Mouse (Mus musculus): ENCODE measurements around the gene Exoc8. TPM values are rescaled to one million over a fixed set of nuclear protein-coding genes. Genes with fewer than 3 reads are reported as not detected.

The Exoc8 gene
- 10 to 100 TPM; 33.0 to 34.5 (median 33.3) TPM for total RNA-seq (2022)

DNA sequence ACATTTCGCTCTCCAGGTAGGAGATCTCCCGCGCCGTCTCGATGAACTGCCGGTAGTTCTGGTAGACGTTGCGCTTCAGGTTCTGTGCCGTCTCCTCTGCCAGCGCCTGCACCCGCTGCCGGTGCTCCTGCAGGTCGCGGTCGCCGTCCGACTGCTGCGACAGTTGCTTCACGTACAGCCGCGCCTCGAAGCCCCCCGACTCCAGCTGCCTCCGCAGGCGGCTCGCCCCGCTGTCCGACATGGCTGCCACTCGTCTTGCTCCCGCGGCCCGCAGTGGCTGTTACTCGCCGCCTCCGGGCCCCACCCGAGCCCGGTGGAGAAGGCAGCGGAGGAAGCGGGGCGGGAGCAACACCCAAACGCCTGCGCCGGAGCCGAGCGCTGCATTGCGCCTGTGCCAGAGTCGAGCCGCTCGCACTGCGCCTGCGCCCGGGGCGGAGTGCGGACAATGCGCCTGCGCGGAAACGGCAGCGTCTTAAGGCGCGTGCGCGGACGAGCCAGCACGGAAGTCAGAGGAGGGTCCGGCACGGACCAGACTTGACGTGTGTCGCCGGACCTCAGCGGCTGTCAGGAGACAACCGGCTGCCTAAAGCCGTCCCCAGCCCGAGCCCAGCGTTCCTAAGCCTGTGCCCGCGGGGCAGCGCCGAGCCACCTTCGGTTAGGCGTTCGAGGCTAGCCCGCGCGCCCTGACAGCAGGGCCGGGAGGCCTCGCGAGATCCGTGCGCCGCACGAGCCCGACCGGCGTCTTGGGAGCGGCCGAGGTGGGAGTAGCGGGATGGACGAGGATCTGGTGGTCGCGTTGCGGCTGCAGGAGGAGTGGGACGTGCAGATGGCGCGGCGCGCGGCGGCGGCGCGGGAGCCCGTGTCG, at the start of gene Exoc8, which contains the start of gene Sprtn:
Gene Exoc8, minus strand, starts transcription at position 320 of the 865 bp plus-strand sequence.
Gene Sprtn, plus strand, starts transcription at position 501 of the 865 bp plus-strand sequence.
- peak; percentile 92 to 97 for DNase-seq (ENCODE audit: low spot score in 2 of 2)

DNA sequence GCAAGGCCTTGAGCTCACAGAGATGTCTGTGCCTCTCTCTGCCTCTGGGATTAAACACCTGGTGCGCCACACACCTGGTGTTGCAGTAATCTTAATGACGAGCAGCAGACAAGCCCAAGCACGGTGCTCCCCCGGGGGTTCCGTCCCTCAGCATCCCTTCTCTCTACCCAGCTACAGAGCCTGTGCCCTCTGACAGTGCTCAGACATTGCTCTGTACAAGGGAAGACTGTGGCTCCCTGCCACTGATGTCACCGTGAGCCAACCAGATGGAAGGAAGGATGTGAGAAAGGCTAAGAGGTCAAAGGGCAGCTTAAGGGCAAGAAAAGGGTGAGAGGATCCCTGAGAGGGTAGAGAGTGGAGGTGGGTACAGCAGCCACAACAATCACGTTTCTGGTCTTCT, 46.9 kb upstream of the Exoc8 start:
- no peak for DNase-seq (ENCODE audit: low spot score in 2 of 2)

DNA sequence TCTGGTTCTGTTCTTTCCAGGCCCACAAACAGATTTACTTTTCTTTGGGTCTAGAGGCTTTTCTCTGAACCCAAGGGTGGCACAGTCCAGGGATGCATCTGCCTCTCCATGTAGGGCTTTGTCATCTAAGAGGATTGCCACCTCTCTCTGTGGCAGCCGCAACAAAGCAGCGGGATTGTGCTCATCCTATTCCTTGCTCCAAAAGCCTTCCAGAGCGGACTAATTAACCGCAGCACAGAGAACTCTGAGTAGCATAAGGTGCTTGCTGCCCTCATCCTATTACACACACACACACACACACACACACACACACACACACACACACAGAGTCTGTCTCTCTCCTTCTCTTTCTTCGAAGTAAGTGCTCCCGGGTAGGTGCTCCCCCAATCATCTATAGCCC, 46.3 kb upstream of the Exoc8 start:
- no peak for DNase-seq (ENCODE audit: low spot score in 2 of 2)

DNA sequence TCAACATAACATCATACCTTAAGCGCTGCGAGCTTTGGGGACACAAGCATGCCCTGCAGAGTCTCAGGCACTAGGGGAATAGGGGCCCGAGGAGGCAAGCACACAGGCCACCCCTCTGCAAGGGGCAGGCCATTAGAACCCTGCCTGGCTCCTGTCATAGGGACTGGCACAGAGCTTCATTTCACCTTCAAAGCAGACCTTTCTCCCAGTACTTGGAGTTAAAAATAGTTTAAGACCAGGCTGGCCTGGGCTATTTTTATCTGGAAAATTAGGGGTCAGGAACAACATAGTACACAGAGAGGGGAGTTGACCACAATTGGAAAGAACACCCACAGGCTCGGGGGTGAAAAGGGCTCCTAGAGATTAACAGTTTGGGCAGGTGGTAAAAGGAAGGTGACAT, 39.8 kb upstream of the Exoc8 start:
- DNase-seq (ENCODE audit: low spot score in 2 of 2), result no peak

DNA sequence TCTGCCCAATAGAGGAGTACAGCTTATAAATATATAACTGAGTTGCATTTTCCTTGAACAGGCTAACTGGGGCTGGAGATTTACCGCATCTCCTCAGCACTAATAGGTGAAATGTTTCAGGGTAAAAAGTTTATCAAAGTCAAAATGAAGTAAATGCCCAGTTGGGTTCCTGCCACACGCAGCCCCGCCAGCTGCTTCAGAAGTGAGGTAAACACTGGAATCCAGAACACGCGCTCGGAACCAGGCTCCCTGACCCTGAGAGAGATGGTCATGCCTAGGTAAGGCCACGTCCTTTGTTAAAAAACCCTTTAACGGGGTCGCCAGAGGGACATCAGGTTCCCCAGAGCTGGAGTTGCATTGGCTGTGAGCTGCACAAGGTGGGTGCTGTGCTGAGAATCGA, 39.2 kb upstream of the Exoc8 start:
- no peak for DNase-seq (ENCODE audit: low spot score in 2 of 2)

DNA sequence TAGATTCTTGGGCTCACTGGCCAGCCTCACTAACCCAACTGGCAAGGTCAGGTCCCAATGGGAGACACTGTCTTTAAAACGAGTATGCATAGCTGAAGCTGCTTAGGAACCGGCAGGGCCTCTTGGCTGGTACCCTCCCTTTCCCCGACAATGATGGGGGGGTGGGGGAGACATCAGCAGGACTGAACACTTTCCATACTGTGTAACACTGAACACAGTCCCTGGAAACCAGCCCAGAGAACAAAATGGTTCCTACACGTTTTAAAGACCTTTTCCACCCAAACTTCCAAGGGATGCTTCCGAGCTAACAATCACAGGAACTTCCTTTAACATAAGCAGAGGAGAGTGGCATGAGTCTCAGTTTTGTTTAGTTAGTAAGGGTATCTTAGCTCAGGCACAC, 37.6 kb upstream of the Exoc8 start:
- no peak for DNase-seq (ENCODE audit: low spot score in 2 of 2)

DNA sequence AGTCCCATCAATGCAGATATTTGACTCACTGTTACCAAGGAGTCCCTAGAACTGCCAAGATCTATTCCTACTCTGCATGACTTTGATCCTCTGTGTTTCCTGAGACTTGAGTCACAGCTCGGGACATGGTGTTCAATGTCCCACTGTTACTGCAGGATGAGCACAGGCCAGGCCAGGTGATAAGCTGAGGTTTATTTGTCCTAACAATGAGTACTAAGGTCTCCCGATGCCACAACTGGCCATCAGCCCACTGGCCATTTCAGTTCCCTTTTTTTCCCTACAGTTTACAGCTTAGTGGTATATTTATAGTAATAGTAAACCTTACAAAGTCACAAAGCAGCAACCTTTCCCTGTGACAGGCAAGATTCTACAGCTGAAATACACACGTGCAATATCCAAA, 34.9 kb upstream of the Exoc8 start:
- DNase-seq (ENCODE audit: low spot score in 2 of 2), result no peak

DNA sequence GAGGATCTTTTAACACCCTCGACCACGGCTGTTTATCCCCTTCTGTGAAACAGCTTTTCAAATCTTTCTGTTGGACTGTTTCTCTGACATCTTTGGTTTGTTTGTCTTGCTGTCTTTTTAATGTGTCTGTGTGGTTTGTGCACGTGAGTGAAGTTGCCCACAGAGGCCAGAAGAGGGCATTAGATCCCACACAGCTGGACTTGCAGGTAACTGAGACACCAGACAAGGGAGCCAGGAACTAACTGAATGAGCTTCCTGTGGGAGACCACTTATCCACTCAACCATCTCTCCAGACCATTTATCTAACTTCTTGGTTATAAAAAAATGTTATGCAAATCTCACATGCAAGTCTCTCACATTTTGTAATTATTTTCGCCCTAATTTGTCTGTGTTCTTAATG, 33.1 kb upstream of the Exoc8 start:
- no peak for DNase-seq (ENCODE audit: low spot score in 2 of 2)

DNA sequence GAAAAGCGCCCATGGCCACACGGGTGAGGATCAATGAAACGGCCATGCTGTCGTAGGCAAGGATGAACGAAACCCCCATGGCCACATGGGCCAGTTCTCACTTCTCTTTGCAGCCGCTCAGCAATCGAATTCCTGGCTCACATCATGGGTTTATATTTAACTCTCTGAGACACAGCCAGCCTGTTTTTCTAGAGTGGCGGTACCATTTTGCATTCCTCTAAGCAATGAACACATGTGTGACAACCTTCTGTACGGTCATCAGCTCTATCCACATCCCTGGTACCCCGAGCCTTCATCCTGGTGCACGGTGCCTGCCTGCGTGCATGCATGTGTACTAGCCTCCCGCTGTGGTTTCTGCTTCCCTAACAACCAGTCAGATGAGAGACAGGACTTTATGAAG, 32.6 kb upstream of the Exoc8 start:
- no peak for DNase-seq (ENCODE audit: low spot score in 2 of 2)

DNA sequence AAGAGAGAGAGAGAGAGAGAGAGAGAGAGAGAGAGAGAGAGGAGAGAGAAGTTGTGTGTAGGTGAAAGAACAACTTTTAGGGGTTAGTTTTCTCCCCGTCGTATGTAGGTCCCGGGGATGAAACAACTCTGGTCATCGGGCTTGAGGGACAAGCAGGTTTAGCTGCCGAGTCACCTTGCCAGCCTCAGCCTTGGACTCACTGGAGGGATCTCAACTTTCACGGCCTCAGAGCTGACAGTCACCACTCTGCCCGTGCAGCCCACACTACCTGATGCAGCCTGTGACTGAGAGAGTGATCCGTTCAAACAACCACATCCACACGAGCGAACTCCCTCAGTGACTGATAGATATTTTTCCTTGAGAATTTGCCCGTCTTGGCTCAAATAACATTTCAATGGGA, 31.5 kb upstream of the Exoc8 start:
- DNase-seq (ENCODE audit: low spot score in 2 of 2), result no peak

DNA sequence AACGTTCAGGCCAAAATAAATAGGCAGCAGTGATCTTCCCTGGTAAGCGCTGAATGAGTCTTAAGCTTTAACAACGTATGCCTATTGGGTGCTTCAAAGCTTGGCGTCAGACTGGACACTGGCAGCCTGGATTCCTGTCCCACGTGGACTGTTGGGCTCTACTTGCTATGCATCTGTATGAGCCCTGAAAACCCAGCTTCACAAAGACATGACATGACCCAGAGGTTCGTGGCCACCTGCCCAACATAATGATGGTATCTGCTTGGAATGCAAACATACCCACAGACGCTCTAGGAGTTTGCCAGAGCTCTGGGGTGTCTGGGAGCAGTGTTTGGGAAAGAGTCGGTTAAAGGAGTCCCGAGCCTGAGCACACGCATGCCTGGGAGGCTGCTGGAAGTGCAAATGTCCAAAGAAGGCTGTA, 28.9 kb upstream of the Exoc8 start:
- DNase-seq (ENCODE audit: low spot score in 2 of 2), result no peak

DNA sequence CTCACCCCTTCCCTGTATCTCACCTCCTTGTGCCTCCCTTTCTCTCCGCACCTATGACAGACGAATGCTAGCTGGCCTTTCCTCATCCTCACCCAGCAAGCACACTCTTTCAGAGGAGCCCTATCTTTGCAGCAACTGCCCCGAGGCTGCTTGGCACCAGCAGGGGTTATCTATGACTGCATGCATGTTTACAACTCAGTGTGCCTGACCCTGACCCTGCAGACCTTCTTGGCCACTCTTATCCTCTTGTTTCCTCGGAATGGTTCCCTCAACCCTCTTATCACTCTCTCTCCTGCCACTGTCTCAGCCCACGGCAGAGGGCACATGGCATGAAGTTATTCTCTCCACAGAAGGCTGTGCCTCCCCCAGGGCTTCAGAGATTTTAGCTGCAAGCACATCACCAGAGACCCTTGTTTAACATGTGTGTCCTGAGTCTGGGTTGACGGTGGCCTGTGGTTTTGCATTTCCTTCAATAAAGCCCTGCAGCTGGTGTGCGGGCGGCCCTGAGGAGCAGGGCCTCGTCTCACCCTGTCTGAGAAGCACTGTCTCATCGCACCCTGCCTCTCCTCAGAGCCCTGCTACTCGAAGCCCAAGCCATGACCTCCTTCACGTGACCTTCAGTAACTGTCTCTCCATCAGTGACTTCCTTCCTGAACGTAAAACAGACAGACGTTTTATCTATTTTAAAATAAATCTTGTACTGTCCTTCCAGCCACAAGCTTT, 28.2 kb upstream of the Exoc8 start:
- DNase-seq (ENCODE audit: low spot score in 2 of 2), result no peak

DNA sequence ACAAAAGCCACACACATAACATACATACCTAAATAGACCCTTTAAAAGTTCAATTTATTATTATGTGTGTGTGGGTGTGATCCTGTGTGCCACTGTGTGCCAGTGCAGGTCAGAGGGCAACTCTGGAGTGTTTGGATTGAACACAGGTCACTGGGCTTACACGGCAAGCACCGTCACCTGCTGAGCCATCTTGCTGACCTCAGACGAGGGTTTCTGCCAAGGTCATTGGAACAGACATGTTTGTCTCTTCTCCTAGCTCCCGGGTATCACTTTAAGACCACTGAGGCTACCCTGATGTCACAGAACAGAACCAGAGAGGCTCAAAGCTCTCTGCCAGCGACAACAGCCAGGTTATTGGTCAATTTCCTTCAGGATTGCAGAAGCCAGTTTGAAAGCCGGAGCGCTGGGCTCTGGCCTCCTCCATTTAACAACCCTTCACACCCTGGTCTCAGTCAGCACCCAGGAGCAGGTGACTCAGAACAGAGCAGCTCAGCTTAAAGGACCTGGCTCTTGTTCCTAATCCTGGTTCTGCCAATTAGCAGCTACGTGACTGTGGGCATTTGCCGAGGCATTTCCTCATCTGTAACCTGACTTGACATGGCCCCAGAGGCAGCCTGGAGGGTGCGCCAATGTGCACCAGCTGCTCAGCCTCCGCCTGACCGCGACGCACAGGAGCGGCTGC, 26.6 kb upstream of the Exoc8 start:
- no peak for DNase-seq (ENCODE audit: low spot score in 2 of 2)

DNA sequence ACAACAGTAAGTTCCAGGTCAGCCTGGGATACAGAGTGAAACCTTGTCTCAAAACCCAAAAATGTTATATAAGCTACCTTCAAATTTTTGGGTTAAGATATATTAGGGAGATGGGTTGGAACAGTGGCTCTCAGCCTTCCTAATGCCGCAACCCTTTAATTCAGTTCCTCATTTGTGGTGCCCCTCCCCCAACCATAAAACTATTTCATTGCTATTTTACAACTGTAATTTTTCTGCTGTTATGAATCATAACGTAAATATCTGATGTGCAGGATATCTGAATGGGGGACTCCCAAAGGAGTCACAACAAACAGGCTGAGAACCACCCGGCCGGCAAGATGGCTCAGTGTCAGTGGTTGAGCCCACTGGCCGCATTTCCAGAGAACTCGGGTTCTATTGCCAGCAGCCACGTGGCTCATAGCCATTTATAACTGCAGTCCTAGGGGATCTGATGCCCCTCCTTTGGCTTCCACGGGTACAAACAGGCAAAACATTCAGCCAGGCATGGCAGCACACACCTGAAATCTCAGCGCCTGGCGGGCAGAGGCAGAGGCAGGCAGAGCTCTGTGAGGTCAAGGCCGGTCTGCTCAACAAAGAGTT, 25.1 kb upstream of the Exoc8 start:
- no peak for DNase-seq (ENCODE audit: low spot score in 2 of 2)

DNA sequence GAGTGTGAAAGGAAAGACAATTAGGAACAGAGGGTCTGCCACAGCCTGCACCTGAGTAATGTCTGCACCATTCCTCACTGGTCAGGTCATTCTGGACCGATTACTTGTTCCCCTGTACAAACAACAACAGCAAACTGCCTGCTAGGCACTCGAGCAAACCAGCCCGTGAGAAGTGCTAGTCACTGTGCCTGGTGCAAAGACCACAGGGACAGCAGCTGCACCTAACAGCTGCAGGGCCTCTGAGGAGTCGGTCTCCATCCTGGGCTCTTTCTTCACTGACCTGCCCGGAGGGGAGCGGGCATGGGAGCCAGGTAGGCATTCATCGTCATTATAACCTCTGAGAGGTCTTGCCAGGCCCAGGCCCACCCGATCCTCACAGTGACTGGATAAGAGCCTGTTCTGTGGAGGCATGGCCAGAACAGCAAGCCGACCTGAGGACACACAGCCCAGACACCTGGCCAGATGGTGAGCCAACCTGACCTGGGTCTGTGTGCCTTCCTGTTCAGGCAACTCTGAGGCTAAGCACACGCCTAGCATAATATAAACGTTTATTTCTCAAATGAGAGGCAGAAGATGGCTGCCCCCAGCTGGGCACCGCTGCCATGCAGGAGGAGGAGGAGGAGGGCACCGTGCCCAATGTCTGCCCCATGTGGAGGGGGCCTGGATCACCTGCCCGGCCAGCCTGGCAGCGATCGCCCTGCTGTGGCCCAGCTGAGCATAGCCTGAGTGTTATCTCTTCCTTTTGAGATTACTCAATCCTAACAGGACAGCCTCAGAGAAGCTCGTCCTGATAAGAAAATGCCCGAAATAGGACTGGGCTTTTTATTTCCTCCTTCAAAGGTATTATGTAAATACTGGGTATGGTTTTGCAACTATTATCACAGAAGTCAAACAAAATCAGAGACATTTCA, 24.1 kb upstream of the Exoc8 start:
- no peak for DNase-seq (ENCODE audit: low spot score in 2 of 2)

DNA sequence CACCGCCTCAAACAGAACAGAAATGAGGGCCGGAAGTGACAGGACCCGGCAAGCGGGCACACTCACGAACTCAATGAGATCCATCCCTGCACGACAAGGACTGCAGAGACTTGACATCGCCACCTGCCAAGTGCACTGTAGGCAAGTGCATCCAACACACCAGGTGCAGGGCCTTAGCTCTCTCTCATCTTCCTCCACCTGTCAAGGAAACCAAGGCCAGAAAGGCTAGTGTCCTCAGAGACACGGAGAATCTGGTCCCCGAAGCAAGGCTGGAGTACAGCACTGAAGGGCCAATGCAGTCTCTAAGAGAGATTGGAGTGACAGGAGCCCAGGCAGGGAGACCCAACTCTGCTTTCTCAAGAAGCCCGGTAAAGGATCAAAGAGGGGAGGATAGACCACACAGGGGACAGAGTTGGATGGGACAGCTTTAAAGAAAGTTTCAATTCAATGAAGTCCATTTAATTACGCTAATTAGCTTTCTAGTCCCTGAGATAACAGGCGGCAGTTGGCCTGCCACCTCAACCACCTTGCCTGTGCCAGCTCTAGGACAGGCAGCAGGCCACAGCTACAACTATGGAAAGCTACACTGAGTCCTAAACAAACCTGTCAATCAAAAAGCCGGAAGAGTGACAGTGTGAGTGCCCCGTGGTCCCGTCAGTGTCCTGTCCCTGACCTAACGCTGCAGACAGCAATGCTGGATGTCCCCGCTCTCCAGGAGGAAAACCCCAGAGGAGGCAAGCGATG, 20.4 kb upstream of the Exoc8 start:
- DNase-seq (ENCODE audit: low spot score in 2 of 2), result no peak

DNA sequence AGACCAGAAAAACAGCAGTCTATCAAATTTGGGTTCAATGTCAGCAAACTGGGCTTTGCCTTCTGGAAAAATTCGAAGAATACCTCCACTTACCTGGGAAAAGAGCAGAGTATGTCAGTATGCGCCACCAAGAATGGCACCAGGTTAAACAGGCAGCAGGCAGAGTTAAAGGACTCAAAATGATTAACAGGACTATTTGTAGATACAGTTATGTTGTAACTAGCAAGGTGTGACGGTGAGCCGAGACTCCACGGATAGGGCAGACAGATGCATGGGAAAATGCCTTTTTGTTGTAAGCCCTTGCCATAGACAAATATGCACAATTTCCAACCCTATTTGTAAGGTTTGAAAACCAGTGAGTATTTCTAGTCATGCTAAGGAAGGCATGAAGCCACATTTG, 16.6 kb upstream of the Exoc8 start:
- DNase-seq (ENCODE audit: low spot score in 2 of 2), result no peak

DNA sequence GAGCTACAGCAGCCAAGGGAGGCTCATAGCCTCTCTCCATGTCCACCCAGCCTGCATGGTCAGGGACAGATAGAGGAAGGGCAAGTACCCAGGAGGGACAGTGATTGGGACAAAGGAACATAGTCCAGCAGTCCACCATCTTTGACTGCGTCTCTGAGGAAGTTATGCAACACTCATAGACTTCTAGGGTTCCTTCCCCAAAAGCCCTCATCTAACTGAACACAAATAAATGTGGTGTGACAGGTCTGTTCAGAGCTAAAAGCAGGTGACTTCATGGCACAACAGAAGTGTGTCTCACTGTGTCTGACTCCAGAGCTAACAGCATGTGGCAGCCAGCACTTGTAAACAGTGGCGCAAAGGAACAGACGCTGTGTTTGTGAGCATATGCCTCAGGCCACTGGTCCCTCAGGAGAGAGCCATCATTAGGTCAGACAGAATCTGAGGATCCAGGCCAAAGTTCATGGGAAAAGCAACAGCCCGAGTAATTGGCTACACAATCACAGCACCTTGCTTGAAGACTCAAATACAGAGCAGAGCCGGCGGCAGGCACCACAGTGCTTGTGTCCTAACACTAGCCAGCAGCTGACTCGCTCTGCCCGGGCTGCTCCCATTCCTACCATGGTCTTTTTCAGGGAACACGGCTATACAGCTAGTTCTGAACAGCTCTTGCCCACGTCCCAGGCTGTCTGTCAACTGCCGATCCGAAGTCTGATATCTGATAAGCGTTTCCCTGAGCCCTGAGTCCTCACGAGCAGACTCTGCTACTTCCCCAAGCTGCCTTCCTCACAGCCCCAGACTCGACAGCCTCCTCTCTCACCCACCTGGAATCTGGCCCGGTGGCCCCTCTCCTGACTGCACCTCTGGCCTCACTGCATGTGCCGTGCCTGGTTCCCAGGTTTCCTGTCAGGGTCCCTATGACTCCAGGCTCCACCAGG, 14.7 kb upstream of the Exoc8 start:
- no peak for DNase-seq (ENCODE audit: low spot score in 2 of 2)

DNA sequence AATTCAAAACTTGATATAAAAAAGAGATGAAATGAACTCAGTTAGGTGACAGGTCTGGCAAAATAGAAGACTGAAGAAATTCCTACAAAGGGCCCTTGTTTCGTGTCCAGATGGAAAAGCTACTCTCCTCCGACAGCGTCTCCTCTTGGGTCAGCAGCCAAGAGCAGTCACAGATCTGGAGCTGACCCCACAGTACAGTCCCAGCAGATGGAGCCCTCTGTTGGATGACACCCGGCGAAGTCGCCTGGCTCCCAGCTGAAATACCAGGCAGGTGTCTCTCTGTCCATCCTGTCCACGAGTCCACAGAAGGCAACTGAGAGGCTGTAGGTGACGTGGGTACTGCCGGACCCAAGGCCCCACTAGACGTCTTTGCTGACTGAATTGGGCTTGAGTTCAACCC, 12.8 kb upstream of the Exoc8 start:
- no peak for DNase-seq (ENCODE audit: low spot score in 2 of 2)

All from layer of hippocampus, adult 8-10 months (tissue).